Mouse (Mus musculus): ENCODE measurements around the gene Erp44. TPM values are rescaled to one million over a fixed set of nuclear protein-coding genes. Genes with fewer than 3 reads are reported as not detected.

The Erp44 gene
- total and polyA plus RNA-seq, 3 experiments, result 31.1 to 31.6 TPM; not detected in 1

DNA sequence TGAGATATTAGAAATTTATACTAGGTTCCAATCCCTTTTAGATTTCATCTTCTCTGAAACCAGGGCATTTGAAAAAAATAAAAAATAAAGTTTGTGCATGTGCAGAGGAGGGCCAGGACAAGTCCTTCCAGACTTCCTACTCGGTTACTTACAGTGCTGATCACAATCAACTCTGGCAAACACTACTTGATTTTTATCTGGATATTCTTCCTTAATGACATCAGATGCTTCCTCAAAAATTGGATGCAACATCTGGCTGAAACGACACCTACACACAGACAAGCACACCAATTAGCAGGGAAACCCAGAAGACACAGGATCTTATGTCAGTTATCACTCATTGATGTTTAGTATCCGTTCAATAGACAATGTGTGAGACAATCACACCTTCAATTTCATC lies 42.6 kb downstream of the Erp44 start:
- H3K9ac ChIP-seq (ENCODE audit: control insufficient read depth, low read depth, low read length, poor library complexity, severe bottlenecking), result no peak overlapping the region
- no peaks in the 10 kb centered on the region for H3K4me1 ChIP-seq (ENCODE audit: control insufficient read depth in 1 of 2, insufficient read depth in 2 of 2, low read length in 2 of 2)
- peaks cover 0 to 5% of the 10 kb centered on the region in 2 experiments; a peak in 2 of 4 replicates for H3K36me3 ChIP-seq (ENCODE audit: control insufficient read depth in 1 of 2, insufficient read depth in 2 of 2, low read length in 2 of 2)
- no peak overlapping the region for H3K4me3 ChIP-seq (ENCODE audit: control insufficient read depth in 1 of 2, insufficient read depth in 1 of 2, low read depth in 2 of 2, low read length in 2 of 2)
- no peak for TF ChIP-seq USF2 (IDR thresholded peaks at IDR 0.05; ENCODE audit: borderline replicate concordance in 1 of 2, insufficient read depth in 1 of 2, low read depth in 1 of 2, low read length in 2 of 2)
- TF ChIP-seq ZKSCAN1 (IDR thresholded peaks at IDR 0.05; ENCODE audit: low read depth, low read length), result no peak
- TF ChIP-seq UBTF (IDR thresholded peaks at IDR 0.05; ENCODE audit: borderline replicate concordance, insufficient read depth, low read depth, low read length), result no peak
- no peak for TF ChIP-seq BHLHE40 (IDR thresholded peaks at IDR 0.05; ENCODE audit: borderline replicate concordance, low read depth, low read length)
- no peak for TF ChIP-seq MAX (IDR thresholded peaks at IDR 0.05; ENCODE audit: low read length)
- TF ChIP-seq CTCF (IDR thresholded peaks at IDR 0.05 in 2 of 3, conservative IDR thresholded peaks at IDR 0.05 in 1 of 3; ENCODE audit: control insufficient read depth in 1 of 3, insufficient read depth in 1 of 3, low read depth in 2 of 3, low read length in 3 of 3, poor library complexity in 1 of 3, severe bottlenecking in 1 of 3), result no peak
- no peak for TF ChIP-seq SMC3 (IDR thresholded peaks at IDR 0.05; ENCODE audit: low read depth, low read length)
- no peak for TF ChIP-seq USF1 (IDR thresholded peaks at IDR 0.05; ENCODE audit: low read depth, low read length)
- no peak for TF ChIP-seq TBP (IDR thresholded peaks at IDR 0.05; ENCODE audit: low read depth, low read length)
- no peak for TF ChIP-seq CHD1 (IDR thresholded peaks at IDR 0.05; ENCODE audit: low read depth, low read length)
- no peak for TF ChIP-seq POLR2A (IDR thresholded peaks at IDR 0.05; ENCODE audit: control insufficient read depth in 1 of 2, insufficient read depth in 1 of 2, low read depth in 1 of 2, low read length in 2 of 2, poor library complexity in 1 of 2)
- TF ChIP-seq RCOR1 (IDR thresholded peaks at IDR 0.05; ENCODE audit: low read depth, low read length), result no peak
- TF ChIP-seq E2F4 (IDR thresholded peaks at IDR 0.05; ENCODE audit: borderline replicate concordance, low read depth, low read length), result no peak
- TF ChIP-seq ELF1 (IDR thresholded peaks at IDR 0.05; ENCODE audit: low read depth, low read length), result no peak
- TF ChIP-seq MEF2A (IDR thresholded peaks at IDR 0.05; ENCODE audit: extremely low read depth, insufficient replicate concordance, low read depth, low read length, poor library complexity, severe bottlenecking), result no peak
- no peak for TF ChIP-seq ZNF384 (IDR thresholded peaks at IDR 0.05; ENCODE audit: low read depth, low read length)
- no peak for TF ChIP-seq HCFC1 (IDR thresholded peaks at IDR 0.05; ENCODE audit: low read depth, low read length)
- no peak for TF ChIP-seq TCF12 (IDR thresholded peaks at IDR 0.05; ENCODE audit: low read depth, low read length)
- no peak for TF ChIP-seq MAZ (IDR thresholded peaks at IDR 0.05; ENCODE audit: low read depth, low read length)
- no peak for TF ChIP-seq POLR2AphosphoS5 (IDR thresholded peaks at IDR 0.05; ENCODE audit: borderline replicate concordance, low read depth, low read length)
- no peaks in the 10 kb centered on the region for H3K9me3 ChIP-seq (replicated peaks; ENCODE audit: insufficient read depth, low read length)
- H3K79me2 ChIP-seq (ENCODE audit: control insufficient read depth, insufficient read depth, low read length, poor library complexity), result no peaks in the 10 kb centered on the region
- no peak for DNase-seq (ENCODE audit: low read depth, low spot score)
- no peaks in the 10 kb centered on the region for H3K27me3 ChIP-seq (ENCODE audit: control insufficient read depth in 1 of 2, insufficient read depth in 2 of 2, low read length in 2 of 2)
- no peak overlapping the region for H3K27ac ChIP-seq (ENCODE audit: control insufficient read depth, low read depth, low read length)

DNA sequence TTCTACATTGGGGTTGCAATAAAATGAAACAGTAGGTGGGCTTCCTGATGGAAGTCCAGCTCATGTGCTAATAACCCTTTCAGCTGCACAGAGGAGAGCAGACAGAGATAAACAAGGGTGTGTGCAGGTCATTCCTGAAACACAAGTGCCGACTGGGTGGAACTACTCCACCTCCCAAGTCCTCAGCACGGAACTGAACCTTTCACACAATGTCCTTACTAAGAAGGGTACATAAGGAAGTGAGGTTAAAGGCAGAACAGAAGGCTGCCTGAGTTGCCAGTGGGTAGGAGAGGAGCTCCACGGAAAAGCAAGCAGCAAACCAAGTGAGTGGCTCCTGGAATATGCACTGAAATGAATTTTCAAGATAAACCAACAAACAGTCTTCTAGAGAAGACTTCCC lies 52.6 kb downstream of the Erp44 start:
- DNase-seq (ENCODE audit: low read depth, low spot score), result no peak
- Histone ChIP-seq H3K27ac (ENCODE audit: control insufficient read depth, low read depth, low read length) (no peak overlapping the region), H3K36me3 (ENCODE audit: control insufficient read depth in 1 of 2, insufficient read depth in 2 of 2, low read length in 2 of 2) (peaks cover 0 to 2% of the 10 kb centered on the region in 2 experiments; a peak in 2 of 4 replicates), H3K9me3 (replicated peaks; ENCODE audit: insufficient read depth, low read length) (no peaks in the 10 kb centered on the region), H3K4me1 (ENCODE audit: control insufficient read depth in 1 of 2, insufficient read depth in 2 of 2, low read length in 2 of 2) (no peaks in the 10 kb centered on the region), H3K79me2 (ENCODE audit: control insufficient read depth, insufficient read depth, low read length, poor library complexity) (no peaks in the 10 kb centered on the region), H3K4me3 (ENCODE audit: control insufficient read depth in 1 of 2, insufficient read depth in 1 of 2, low read depth in 2 of 2, low read length in 2 of 2) (no peak overlapping the region), H3K9ac (ENCODE audit: control insufficient read depth, low read depth, low read length, poor library complexity, severe bottlenecking) (no peak overlapping the region), H3K27me3 (ENCODE audit: control insufficient read depth in 1 of 2, insufficient read depth in 2 of 2, low read length in 2 of 2) (no peaks in the 10 kb centered on the region)
- TF ChIP-seq HCFC1 (IDR thresholded peaks at IDR 0.05; ENCODE audit: low read depth, low read length), result no peak
- TF ChIP-seq TAL1 (IDR thresholded peaks at IDR 0.05; ENCODE audit: low read length), result no peak
- TF ChIP-seq MYB (IDR thresholded peaks at IDR 0.05; ENCODE audit: low read depth, low read length), result no peak
- TF ChIP-seq ZMIZ1 (IDR thresholded peaks at IDR 0.05; ENCODE audit: low read depth, low read length), result no peak
- no peak for TF ChIP-seq CHD1 (IDR thresholded peaks at IDR 0.05; ENCODE audit: low read depth, low read length)

Data from MEL (cell line).